Mouse (Mus musculus): ENCODE results near the gene 1700109H08Rik. TPM values are rescaled to one million over a fixed set of nuclear protein-coding genes. Genes with fewer than 3 reads are reported as not detected.

Gene 1700109H08Rik
- polyA plus RNA-seq, 1 experiment from 2014 or later: 2.5 TPM

GRCm38 (mm10) chr5:3631512-3632271 lies 60.3 kb downstream of the 1700109H08Rik start:
- peaks cover 14% of the 10 kb centered on the region for H3K36me3 ChIP-seq (ENCODE audit: control insufficient read depth, insufficient read depth, low read length)

GRCm38 (mm10) chr5:3632285-3632684 lies 60.9 kb downstream of the 1700109H08Rik start:
- H3K9ac ChIP-seq (ENCODE audit: low read length): no peak overlapping the region
- WGBS: 79% methylated on average over 5 of the region's 5 CpGs
- no peaks in the 10 kb centered on the region for H3K27me3 ChIP-seq (ENCODE audit: control insufficient read depth, insufficient read depth, low read depth, low read length)
- H3K9me3 ChIP-seq (ENCODE audit: control insufficient read depth, low read length): no peaks in the 10 kb centered on the region
- H3K27ac ChIP-seq (ENCODE audit: low read length): no peak overlapping the region
- H3K36me3 ChIP-seq (ENCODE audit: control insufficient read depth, insufficient read depth, low read length): peaks cover 14% of the 10 kb centered on the region
- no peak overlapping the region for H3K4me2 ChIP-seq (ENCODE audit: low read depth, low read length)
- H3K4me3 ChIP-seq (ENCODE audit: low read length): no peak overlapping the region
- no peak for ATAC-seq (ENCODE audit: low read depth)
- no peaks in the 10 kb centered on the region for H3K4me1 ChIP-seq (replicated peaks; ENCODE audit: control insufficient read depth, insufficient read depth, low read length)

More at GRCm38 (mm10) chr5:3631512-3632271, 60.3 kb downstream of the 1700109H08Rik start:
- ATAC-seq (ENCODE audit: low read depth): no peak
- 78% methylated on average over 16 of the region's 16 CpGs for WGBS
- H3K27me3 ChIP-seq (ENCODE audit: control insufficient read depth, insufficient read depth, low read depth, low read length): no peaks in the 10 kb centered on the region
- no peaks in the 10 kb centered on the region for H3K4me1 ChIP-seq (replicated peaks; ENCODE audit: control insufficient read depth, insufficient read depth, low read length)
- no peaks in the 10 kb centered on the region for H3K9me3 ChIP-seq (ENCODE audit: control insufficient read depth, low read length)
- no peak overlapping the region for H3K4me3 ChIP-seq (ENCODE audit: low read length)
- H3K4me2 ChIP-seq (ENCODE audit: low read depth, low read length): no peak overlapping the region
- H3K27ac ChIP-seq (ENCODE audit: low read length): no peak overlapping the region
- no peak overlapping the region for H3K9ac ChIP-seq (ENCODE audit: low read length)

GRCm38 (mm10) chr5:3633315-3633714 lies 61.9 kb downstream of the 1700109H08Rik start:
- Histone ChIP-seq H3K4me1 (replicated peaks; ENCODE audit: control insufficient read depth, insufficient read depth, low read length) (no peaks in the 10 kb centered on the region), H3K4me2 (ENCODE audit: low read depth, low read length) (no peak overlapping the region), H3K27me3 (ENCODE audit: control insufficient read depth, insufficient read depth, low read depth, low read length) (no peaks in the 10 kb centered on the region), H3K36me3 (ENCODE audit: control insufficient read depth, insufficient read depth, low read length) (peaks cover 14% of the 10 kb centered on the region), H3K4me3 (ENCODE audit: low read length) (no peak overlapping the region), H3K27ac (ENCODE audit: low read length) (no peak overlapping the region), H3K9ac (ENCODE audit: low read length) (no peak overlapping the region), H3K9me3 (ENCODE audit: control insufficient read depth, low read length) (no peaks in the 10 kb centered on the region)
- no peak for ATAC-seq (ENCODE audit: low read depth)
- WGBS: 93% methylated on average over 13 of the region's 13 CpGs

- no peak overlapping the region for H3K9ac ChIP-seq (ENCODE audit: low read length)
- no peaks in the 10 kb centered on the region for H3K9me3 ChIP-seq (ENCODE audit: control insufficient read depth, low read length)
- H3K4me1 ChIP-seq (replicated peaks; ENCODE audit: control insufficient read depth, insufficient read depth, low read length): no peaks in the 10 kb centered on the region
- H3K27ac ChIP-seq (ENCODE audit: low read length): no peak overlapping the region
- WGBS: 65% methylated on average over 4 of the region's 4 CpGs
- H3K4me2 ChIP-seq (ENCODE audit: low read depth, low read length): no peak overlapping the region
- H3K36me3 ChIP-seq (ENCODE audit: control insufficient read depth, insufficient read depth, low read length): peaks cover 14% of the 10 kb centered on the region
- no peaks in the 10 kb centered on the region for H3K27me3 ChIP-seq (ENCODE audit: control insufficient read depth, insufficient read depth, low read depth, low read length)
- no peak for ATAC-seq (ENCODE audit: low read depth)
- no peak overlapping the region for H3K4me3 ChIP-seq (ENCODE audit: low read length)
Measured at GRCm38 (mm10) chr5:3633951-3634350, 62.6 kb downstream of the 1700109H08Rik start.

Other genes with a start within 250 kb of the 1700109H08Rik start
- gene Cdk6, start 230.1 kb upstream of the 1700109H08Rik start, polyA plus RNA-seq (2015; fragmentation: Nextera tagmentation; extraction: Ambion mirVana): 33.7 and 36.7 TPM in 2 replicates
- 25.7 and 31.6 TPM in 2 replicates for gene Fam133b, start 27.7 kb upstream of the 1700109H08Rik start, polyA plus RNA-seq (2015; fragmentation: Nextera tagmentation; extraction: Ambion mirVana)
- gene Pex1, start 24.5 kb downstream of the 1700109H08Rik start, polyA plus RNA-seq (2015; fragmentation: Nextera tagmentation; extraction: Ambion mirVana): 14.7 and 14.8 TPM in 2 replicates
- gene Rbm48, start 25.0 kb downstream of the 1700109H08Rik start, polyA plus RNA-seq (2015; fragmentation: Nextera tagmentation; extraction: Ambion mirVana): 13.5 and 14.4 TPM in 2 replicates
- not detected in 2 replicates for gene Tmbim7, start 79.6 kb downstream of the 1700109H08Rik start, polyA plus RNA-seq (2015; fragmentation: Nextera tagmentation; extraction: Ambion mirVana)
- 62.9 and 65.7 TPM in 2 replicates for gene Gatad1, start 85.6 kb downstream of the 1700109H08Rik start, polyA plus RNA-seq (2015; fragmentation: Nextera tagmentation; extraction: Ambion mirVana)
- 6.7 and 7.8 TPM in 2 replicates for gene Ankib1, start 231.4 kb downstream of the 1700109H08Rik start, polyA plus RNA-seq (2015; fragmentation: Nextera tagmentation; extraction: Ambion mirVana)
- gene Krit1, start 231.6 kb downstream of the 1700109H08Rik start, polyA plus RNA-seq (2015; fragmentation: Nextera tagmentation; extraction: Ambion mirVana): 42.7 and 45.0 TPM in 2 replicates